Mouse (Mus musculus): ENCODE data around the gene Flt1.

Gene Flt1

DNA sequence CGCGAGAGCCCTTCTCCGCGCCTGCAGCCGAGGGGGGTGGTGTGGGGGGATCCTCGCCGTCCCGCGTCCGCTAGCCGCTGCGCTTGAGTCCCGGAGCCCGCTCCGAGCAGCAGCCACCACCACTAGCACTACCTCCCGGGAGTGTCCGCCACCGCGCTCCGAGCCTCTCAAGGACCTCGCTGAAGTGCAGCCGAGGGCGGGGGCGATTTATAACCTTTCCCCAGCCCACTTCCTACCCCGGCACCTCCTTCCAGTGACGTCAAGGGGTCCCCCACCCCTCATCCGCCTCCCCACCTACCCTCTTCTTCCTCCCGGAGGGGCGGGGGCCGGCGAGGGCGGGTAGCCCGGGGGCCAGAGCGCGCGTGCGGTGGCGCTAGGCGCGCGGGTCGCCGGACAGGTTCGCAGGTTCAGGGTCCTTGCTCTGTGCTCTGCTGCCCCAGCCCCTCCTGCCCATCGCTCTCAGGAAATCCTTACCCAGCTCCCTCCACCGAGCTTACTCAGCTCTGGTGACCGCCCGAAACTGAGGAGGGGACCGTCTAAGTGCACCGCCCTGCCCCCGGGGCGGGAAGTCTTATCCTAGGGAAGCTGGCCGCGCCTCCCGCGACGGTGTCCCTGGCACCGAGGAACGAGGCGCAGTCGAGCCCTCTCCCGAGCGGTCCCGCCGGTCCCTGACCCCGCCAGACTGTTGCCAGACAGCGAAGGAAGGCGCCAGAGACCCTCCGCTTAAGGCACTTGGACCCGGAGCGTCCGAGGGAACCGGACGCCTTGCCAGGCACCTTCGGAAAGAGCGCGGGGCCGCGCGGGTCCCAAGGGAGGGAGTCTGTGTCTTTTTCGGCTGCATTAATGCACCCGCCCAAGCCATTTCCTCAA lies at the start of gene Flt1:
Gene Flt1, minus strand, starts transcription at position 181 of the 870 bp plus-strand sequence.
- DNase-seq (ENCODE audit: low read depth, low spot score): no peak

DNA sequence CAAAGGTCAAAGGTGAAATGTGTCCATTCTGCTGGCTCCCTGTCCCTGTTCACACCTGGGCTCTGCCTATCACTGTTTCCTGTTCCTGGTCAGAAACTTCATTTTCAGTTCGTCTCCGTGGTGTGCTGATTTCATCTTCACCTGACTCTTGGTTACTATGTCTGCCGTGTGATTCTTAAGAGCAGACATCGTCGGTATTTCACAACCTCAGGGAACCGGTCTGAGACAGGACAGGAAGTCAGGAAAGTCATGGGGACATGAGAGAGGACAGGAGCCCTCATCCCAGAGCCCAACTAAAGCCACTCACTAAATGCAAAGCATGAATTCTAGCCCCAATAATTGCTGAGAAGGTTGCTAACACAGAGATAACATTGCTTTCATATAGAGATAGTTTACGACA lies 49.4 kb upstream of the Flt1 start:
- no peak for DNase-seq (ENCODE audit: low read depth, low spot score)

DNA sequence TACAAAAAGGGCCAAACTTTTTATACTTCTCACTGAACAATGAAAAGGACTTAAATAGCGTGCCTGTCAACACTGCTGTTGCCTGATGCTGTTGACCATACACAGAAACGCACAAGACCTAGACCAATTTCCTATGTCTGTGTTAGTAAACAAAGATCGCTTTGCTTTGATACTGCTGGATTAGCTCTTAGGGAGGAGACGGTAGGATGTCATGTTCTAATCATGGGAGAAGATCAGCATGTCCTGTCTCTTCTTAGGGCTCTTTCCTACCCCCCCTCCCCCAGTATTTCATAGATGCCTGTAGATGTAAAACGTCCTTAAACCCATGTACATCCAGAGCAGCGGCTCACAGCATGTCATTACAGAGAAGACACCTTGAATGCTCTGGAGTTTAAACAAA lies 44.1 kb upstream of the Flt1 start:
- DNase-seq (ENCODE audit: low read depth, low spot score): no peak

DNA sequence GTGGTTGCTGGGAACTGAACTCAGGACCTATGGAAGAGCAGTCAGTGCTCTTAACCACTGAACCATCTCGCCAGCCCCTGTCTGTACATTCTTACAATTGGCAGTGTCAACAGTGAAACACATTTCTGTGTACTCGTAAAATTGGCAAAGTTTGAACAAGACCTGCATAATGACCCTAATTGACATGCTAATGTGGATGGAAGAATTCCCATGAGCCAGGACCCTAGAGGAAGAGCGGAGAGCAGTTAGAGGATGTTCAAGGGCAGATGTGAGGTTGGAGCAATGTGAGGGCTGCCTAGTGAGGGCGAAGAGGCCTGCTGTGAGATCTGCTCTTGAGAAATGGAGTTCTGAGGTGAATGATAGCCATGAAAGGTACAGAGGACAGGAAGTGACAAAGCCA lies 38.2 kb upstream of the Flt1 start:
- DNase-seq (ENCODE audit: low read depth, low spot score): no peak

DNA sequence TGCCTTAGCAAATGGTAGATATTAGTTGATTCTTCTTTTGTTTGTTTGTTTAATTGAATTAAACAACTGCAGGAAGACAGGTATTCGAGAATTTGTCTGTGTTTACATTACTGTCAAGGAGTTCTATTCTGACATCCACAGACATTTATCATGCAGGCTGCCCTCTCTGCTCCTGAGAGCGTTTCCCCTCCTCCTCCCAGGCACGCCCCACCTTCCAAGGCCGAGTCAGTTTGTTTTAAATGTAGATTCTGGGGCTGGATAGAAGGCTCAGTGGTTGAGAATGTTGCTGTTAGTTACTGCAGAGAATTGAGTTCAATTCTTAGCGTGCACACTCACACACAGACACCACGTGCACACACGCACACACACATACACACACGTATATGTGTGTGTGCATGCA lies 36.2 kb upstream of the Flt1 start:
- no peak for DNase-seq (ENCODE audit: low read depth, low spot score)

DNA sequence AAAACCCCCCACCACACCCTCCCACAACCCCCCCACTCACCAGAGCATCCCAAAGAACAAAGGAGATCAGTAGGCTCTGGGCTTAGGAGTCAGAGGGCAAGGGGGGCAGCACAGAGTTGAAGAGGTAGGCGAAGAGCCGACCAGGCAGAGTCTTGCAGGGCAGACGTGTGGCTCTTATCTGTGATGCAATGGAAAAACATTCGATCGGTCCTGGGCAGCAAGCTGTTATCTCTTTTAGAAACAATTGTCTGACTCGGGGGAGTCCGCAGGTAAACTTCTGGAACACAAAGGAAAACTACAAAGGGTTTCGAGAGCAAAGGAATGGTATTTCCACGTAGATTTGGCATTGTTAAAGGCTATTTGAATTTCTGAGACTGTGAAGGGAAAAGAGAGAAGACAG lies 35.5 kb upstream of the Flt1 start:
- DNase-seq (ENCODE audit: low read depth, low spot score): no peak

DNA sequence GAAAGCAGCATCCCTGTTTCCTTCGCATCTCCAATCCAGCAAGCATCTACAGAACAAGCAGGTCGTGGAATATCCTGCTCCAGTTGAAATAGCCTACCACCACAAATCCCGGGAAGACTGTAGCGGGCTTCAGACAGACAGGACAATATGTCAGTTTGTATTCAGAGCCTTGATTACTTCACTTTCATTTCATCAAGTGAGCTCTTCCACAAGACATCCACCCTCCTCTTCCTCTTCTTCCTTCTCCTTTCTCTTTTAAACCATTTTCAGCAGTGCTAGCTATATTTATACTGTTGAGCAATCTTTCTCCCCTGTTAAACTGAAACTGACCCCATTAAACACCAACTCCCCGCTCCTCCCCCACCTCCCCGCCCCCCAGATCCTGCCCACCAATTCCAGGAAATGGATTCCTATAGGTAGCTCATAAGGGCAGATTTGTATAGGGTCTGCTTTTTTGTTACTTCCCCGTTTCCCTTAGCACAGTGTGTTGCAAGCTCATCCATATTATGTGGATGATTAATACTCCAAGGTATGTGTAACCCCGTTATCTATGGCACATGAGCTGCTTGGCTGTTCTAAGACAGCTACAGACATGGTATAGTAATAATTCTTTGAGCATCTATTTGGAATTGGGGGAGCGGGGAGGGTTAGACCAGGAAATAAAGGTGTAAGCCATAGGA lies 33.0 kb upstream of the Flt1 start:
- no peak for DNase-seq (ENCODE audit: low read depth, low spot score)

DNA sequence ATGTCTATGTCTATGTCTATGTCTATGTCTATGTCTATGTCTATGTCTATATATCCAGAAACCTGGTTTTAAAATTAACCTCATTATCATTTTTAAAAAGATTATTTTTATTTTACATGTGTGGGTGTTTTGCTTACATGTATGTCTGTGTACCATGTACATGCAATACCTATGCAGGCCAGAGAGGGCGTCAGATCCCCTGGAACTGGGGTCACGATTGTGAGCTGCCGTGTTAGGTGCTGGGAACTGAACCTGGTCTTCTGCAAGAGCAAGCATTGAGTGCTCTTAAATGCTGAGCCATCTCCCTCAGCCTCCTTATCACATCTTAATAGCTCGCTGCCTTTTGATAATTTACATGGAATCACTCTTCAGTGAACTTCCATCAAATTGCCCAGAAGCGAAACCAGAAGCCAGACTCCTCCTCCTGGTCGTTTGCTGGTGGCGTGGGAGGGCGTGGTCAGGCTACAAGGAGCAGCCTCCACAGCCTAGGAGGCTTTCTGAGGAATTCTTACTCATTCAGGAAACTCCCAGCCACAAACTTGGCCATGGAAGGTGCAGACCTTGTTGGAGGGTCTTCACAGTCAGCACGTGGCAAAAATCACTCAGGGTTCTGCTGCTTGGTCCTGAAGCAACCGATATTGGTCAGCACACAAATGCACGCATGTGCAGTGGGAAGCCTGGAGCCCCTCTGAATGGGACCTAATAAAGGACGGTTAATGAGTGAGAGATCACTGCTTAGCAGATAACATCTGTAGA lies 32.2 kb upstream of the Flt1 start:
- peak; percentile 7 for DNase-seq (ENCODE audit: low read depth, low spot score)

DNA sequence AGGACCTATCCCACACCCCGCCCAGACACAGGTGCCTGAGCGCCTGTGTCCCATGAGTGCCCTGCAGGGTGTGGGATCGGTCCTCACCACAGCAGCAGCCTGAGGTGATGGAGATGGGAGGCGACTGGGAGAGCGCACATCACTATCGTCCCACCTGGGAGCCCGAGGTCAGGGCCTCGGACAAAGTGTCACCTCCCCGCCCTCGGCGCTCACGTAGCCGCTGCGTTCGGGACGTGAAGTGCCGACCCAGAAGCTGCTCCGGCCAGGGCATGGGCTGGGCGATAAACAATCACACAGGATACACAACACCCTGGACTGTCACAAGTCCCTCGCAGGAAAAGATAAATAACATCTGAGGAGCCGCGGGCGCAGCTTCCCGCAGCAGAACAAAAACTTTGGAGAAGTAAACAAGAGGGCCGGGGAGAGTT lies 27.1 kb upstream of the Flt1 start:
- no peak for DNase-seq (ENCODE audit: low read depth, low spot score)

DNA sequence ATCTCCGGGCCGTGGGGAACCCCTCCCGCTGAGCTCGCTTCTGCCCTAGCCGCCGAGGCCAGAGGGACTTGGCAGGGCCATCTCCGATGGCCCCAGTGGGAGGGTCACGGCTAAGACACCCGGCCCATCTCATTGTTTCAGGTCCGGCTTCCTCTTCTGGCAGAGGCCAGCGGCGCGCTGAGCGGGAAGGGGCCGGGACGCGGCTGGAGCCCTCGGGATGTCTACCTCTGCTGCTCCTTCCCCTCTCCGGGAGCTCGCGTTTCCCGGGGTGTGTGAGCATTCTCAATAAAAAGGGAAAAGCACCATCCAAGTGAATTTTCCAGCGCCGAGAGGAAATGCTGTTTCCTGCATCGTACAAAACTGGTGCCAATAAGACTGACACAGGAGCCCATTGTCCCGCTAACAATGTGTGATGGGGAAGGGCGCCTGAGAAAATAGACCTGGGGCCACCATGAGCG lies 25.9 kb upstream of the Flt1 start:
- no peak for DNase-seq (ENCODE audit: low read depth, low spot score)

DNA sequence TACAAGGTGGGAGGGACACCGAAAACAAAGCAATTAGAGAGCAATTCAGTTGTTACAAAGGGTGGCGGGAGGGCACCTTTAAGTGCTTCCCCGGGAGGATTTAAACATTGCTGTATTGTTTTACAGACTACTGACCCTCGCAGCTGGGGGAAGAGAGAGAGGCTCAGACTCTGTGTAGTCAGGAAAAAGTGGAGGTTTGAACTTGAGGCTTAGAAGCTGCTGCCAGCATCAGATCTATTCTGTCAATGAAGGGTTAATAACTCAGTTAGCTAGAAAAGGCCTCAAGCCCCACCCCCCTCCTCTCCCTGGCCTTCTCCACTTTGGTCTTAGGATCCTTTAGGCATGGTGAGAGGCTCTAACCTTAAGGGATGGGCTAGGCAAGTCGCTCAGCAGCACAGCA lies 24.2 kb upstream of the Flt1 start:
- DNase-seq (ENCODE audit: low read depth, low spot score): no peak

DNA sequence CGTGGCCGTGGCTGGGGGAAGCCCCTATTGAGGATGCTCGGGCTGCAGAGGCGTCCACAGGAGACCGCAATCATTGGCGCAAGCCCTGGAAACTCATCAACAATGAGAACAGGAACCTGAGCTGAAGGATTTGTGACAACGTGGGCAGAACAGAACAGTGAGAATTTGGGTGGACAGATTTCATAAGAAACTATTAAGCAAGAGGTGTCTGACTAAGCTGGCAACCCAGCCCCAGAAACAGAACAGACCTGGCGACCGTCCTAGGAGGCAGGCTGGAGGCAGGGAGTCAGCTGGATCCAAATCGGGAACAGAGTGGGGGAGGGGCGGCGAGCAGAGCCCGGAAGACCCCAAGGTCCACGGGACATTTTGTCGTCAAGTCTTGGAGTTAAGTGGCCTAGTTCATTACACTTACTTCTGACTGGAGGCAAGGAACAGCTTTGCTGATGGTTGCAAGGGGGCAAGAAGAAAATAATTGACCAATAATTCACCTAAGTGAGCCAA lies 22.3 kb upstream of the Flt1 start:
- DNase-seq (ENCODE audit: low read depth, low spot score): no peak

DNA sequence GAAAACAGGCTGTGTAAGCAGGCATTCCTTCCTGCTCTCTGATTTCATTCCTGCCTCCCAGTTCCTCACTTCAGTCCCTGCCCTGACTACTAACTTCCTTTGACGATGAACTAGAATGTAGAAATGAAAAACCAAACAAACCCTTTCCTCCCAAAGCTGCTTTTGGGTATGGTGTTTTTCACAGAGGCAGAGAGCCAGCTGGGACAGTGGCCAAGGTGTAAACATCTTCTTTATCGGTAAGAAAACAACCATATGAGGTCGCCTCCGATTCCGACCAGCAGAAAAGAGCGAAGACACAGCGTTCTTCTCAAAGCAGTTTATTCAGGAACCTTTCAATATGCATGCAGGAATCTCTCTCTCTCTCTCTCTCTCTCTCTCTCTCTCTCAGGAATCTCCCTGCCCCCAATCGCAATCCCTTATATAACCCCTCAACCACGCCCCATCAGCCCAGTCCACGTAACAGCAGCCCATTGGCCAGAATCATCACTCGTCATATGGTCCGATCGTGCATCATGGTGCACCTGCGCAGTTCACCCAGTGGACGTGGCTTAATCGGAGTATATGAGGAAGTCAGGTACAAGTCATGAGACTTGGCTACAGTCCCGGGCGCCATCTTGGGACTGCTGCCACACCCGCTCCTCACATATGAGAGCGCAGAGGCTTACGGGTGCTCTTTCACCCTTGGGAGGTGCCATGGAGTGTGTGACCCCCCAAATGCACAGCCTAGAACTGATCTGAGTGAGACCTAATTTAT lies 19.3 kb upstream of the Flt1 start:
- DNase-seq (ENCODE audit: low read depth, low spot score): no peak

DNA sequence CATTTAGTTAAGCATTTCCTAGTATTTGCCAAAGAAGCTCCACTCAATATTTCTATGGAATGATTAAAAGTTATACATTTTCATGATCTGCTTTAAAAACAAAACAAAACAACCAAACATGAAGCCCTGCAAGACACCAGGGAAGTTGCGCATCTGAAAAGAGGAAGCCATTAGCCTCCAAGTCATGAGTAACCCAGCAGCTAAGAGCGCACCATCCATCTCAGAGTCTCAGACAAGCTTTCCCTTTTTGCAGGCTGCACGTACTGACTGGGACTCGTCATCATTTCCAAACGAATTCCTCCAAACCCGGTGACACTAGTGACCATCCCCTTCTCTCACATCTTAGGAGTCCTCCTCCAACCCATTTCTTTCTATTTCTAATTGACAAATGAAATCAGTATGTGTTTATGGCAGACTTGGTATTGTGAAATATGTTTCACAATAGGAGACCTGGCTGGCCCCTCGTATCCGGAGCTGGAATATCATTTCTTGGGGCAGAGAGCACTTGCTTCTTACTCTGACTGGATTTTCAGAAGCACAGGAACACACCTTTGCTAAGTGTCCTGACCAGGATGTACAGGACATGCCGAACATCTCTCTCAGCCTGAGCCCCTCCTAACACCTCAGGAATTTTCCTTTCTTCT lies 16.8 kb upstream of the Flt1 start:
- DNase-seq (ENCODE audit: low read depth, low spot score): no peak

DNA sequence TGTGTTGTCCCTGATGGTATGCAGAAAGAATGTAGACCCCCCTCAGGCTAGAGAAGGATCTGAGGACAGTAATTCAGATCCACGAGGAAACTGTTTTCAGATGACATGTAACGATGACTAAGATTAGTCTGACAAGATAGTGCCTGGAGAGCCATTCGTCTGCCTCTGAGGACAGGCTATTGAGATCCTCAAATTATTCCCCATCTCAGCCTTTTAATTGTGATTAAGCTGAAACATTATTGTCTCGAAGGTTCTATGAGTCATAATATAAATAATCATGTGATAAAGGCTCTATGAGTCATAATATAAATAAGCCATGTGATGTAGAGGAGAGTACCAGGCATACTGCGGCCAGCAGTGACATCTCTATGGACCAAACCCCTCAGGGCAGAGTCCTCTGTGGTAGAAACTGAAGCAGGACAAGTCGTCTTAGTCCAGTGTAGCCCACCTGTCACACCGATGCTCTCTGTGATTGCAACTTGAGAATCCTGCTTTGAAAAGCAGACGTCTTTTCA lies 11.0 kb upstream of the Flt1 start:
- no peak for DNase-seq (ENCODE audit: low read depth, low spot score)

DNA sequence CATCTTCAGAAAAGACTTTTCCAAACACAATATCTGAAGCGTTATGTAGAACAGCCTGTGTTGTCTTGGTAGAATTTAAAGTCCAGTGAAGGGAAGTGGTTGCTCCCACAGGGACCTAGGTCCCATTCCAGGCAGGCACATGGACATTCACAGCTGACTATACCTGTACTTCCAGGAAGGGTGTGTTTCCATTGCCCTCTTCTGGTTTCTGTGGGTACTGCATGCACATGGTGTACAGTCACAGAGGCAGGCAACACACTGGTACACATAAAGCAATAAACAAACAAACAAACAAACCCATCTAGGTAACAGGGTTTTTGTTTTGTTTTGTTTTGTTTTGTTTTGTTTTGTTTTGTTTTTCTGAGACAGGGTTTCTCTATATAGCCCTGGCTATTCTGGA lies 7.9 kb upstream of the Flt1 start:
- no peak for DNase-seq (ENCODE audit: low read depth, low spot score)

DNA sequence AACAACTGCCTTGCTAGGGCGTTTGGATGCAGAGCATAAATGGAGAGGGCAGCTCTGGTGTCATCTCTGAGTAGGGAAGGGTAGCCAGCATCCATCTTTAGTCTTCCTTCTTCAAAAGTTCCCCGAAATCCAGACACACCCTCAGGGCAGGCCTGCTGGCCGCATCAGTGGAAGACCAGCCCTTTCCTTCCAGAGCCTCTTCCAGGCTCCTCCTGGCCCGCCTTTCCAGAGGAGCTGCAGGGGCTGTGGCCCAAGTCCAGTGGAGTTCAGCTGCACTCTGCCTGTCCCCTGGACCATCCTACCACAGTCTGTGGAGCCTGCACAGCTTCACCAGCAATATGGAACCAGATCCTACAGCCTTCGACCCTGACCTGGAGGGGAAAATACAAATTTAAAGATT lies 7.1 kb upstream of the Flt1 start:
- no peak for DNase-seq (ENCODE audit: low read depth, low spot score)

DNA sequence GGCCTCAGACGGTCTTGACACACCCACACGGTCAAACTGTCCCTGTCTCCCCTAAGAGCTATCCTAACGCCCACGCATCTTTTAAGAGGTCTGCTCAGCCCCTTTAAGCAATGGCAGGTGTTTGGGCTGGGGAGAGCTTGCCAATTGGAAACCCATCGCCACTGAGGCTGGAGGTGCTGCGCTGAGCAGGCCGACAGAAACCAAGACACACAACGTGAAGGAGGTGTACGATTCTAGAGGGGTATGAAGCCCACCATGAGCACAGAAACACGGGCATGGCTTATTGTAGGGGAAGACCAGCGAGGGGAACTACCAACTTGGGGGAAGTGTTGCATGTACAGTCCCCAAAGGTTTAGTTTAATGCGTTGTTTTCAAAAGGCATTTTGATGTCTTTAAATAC lies 1.7 kb upstream of the Flt1 start:
- no peak for DNase-seq (ENCODE audit: low read depth, low spot score)

DNA sequence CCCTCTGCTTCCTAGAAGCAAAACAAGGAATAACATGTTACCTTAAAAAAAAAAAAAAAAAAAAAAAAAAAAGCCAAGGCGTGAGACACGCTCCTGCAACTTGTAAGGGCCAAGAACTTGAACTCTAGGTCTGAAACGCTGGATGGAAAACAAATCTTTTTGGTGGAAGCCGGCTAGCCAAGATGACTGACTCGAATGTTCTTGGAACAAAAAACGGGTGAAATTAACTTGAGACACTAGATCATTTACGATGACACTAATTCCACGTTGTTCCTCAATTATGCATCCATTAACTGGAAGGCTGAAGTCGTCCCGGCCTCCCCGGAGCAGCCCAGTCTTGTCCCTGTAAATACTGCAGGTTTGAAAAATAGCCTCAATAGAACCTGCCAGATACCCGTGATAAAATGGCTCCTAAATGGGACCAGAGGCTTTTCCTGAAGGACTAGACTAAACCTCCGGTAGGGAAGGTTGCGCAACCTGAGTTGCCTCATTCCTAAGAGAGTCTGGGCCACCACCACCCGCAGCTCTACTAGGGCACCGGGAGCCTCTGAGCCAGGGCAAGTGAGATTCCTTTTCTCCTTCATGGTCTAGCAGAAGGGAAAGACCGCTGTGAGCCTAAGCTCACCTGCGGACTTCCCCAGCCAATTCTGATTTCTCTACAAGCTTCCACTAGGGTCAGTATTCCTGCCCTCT lies 1.0 kb upstream of the Flt1 start:
- no peak for DNase-seq (ENCODE audit: low read depth, low spot score)
